Mouse (Mus musculus): Measurements from ENCODE around the gene Kcna1. TPM values are rescaled to one million over a fixed set of nuclear protein-coding genes. Genes with fewer than 3 reads are reported as not detected.

Gene Kcna1
- 1 to 10 TPM; 2.5 to 3.2 TPM for total RNA-seq (2021)

DNA sequence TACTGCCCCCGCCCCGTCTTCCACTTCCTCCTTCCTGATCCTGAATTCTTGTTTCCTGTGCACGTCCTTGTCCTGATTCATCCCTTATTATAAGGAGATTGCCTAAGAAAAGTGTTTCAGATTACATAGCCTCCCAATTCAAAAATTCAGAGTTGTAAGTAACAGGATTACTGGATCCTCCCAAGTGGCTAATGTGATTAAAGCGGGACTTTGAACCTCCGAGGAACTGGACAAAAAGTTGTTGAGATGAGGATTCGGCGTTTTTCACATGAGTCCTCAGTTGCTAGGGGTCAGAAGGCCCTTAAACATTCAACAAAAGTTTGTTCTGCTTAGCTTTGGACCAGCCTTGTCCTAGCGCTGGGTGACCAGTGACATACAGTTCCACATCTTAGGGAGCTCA is at the start of gene Kcna1:
TSS of gene Kcna1 (minus strand) at position 4 of the 400 bp plus-strand sequence.
- no peak for DNase-seq (ENCODE audit: low spot score)
- intact Hi-C loops (cut with DNase I): no loop called here

DNA sequence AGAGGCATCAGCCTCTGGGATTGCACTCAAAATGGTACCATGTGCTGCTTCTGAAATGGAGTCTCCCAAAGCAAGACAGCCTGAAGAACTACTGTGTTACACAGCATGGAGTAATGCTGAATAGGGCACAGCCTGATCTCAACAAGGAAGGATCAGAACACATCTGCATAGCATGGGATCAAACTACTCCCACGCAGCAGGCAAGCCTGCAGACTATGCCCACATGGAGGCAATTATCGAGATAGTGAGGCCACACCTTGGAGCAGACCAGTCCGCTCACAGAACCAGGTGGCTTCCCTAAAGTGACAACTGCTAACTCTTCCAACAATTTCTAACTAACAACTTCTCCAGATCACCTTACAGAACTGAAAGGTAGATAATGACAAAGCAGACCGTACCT is 40.9 kb upstream of the Kcna1 start:
- intact Hi-C loops (cut with DNase I): no loop called here
- no peak for DNase-seq (ENCODE audit: low spot score)

DNA sequence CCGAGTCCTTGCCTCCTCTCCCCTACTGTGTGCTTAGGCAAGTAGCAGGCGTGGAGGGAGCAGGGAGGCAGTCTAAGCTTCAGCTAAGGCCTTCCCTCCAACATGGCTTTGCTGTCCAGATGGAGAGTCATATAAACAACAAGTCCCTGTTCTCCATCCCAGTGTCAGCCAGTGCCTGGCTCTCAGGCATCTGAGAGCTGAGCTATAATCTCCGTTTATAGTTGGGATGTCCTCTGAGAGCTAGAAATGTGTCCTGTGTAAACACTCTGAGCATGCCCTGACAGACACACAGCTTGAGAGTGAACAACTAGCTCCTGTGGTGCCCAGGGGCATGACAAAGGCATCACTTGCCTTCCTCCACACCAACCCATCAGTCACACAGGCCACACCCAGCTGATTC is 39.0 kb upstream of the Kcna1 start:
- no peak for DNase-seq (ENCODE audit: low spot score)
- intact Hi-C loops (cut with DNase I): no loop called here

DNA sequence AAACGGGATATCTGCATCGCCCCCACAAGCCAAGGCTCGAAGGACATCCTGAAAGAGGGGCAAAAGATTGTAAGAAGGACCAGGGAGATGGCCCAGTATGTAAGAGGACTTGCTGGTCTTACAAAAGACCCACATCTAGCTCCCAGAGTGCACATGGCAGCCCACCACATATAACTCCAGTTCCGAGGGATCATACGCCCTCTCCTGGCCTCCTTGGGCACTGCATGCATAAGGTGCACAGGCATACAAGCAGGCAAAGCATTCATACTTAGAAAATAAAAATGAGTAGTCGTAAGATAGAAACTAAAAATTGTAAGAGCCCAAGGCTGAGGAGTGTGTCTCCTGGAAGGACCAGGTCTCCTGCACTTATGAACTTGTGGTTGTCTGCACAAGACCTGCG is 32.8 kb upstream of the Kcna1 start:
- DNase-seq (ENCODE audit: low spot score): no peak
- intact Hi-C loops (cut with DNase I): no loop called here

DNA sequence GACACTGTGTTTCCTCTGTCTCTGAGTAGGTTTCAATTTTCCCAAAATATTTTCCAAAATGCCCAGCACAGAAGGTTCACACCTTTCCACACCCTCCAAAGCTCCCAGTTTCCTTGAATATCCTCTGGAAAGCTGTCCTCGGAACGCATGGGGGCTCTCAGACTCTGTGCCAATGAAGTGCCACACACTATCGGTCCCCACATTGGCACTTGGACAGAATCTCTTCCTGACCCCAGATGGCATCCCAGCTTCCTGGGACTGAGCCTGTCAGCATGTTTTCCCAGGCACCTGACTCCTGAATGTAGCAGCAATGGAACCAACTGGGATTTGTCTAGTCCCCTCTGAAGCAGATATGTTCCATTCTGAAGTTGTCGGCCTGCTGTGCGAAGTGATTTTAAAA is 20.8 kb upstream of the Kcna1 start:
- no peak for DNase-seq (ENCODE audit: low spot score)
- intact Hi-C loops (cut with DNase I): no loop called here

DNA sequence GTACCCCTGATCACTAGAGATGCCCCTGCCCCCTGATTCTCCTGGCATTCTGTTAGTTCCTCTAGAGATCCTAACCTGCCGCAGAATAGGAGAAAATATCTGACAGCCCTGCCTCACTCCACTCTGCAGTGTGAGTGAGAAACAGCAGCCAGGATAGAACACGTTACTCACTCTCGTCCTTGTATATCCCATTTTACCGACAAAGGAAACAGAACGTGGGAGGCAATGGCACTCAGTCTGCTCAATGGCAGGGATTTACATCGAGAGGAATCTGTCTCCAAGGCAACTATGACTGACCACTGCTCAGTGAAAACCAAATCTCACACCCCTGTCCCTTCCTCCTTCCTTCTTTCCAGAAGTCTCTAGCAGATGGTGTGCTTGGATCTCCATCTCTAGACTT is 19.9 kb upstream of the Kcna1 start:
- DNase-seq (ENCODE audit: low spot score): no peak
- intact Hi-C loops (cut with DNase I): no loop called here

DNA sequence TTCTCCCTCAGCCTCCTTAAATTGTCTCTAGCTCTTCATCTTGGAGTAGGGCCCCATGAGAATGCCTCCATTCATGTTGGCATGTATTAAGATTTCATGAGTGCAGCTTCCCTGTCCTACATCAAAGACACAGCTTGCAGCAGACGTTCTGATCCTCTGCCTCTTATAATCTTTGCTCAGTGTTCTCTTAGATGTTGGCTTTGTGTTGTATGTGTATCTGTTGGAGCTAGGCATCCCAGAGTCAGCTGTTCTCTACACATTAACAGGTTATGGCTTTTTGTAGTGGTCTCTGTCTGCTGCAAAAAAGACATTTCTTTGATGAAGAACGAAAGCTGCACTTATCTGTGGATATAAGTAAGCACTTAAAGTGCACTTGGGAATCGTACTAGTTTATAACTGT is 18.4 kb upstream of the Kcna1 start:
- intact Hi-C loops (cut with DNase I): no loop called here
- DNase-seq (ENCODE audit: low spot score): no peak

DNA sequence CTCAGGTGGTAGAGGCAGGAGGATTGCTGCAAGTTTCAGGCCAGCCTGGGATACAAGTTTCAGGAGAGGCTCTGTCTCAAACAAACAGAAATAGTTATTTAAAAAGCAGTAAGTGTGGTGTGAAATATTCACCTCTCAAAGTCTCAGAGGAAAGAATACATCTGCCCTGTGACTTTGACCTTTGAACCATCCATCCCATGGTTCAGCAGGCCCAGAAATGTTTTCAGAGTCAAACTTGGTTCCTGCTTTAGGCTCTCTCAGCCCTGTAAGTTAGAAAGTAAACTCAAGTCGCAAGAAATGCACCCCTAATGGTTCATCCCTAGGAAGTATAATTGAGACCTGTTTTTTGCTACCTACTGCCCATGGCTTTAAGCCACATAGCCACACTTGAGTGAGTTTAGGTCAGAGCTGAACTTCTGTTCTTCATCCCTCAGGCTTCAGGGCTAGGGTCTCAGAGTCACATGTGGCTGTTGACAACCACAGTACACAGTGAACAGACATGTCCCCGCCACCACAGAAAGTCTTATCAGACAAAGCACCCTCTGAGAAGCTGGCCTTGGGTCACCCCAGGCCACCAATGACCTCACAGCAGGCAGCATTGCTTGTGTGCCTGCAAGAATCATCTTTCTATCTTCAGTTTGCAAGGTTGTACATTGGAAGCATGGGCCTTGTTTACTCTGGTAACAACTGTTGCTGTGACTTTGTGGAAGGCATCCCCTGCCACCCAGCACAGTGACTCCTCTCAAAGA is 11.6 kb upstream of the Kcna1 start:
- intact Hi-C loops (cut with DNase I): no loop called here
- no peak for DNase-seq (ENCODE audit: low spot score)

DNA sequence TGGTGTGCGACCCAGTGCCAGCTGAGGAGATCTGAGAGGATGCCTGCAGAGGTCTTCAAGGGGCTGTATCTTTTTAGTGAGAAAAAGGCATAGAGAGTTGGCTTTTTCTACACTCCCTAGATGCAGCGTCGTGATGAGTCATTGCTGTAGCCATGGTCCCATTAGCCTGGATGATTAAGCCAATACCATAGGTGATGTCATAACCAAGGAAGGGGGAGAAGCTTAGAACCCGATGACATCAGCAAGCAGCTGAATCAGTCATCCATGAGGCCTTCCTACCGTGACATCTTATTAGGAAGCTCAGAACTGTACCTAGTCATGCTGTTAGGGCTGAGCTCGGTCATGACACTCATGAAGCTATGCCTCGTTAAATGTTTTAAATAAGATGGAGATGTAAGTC is 7.4 kb upstream of the Kcna1 start:
- no peak for DNase-seq (ENCODE audit: low spot score)
- intact Hi-C loops (cut with DNase I): no loop called here

DNA sequence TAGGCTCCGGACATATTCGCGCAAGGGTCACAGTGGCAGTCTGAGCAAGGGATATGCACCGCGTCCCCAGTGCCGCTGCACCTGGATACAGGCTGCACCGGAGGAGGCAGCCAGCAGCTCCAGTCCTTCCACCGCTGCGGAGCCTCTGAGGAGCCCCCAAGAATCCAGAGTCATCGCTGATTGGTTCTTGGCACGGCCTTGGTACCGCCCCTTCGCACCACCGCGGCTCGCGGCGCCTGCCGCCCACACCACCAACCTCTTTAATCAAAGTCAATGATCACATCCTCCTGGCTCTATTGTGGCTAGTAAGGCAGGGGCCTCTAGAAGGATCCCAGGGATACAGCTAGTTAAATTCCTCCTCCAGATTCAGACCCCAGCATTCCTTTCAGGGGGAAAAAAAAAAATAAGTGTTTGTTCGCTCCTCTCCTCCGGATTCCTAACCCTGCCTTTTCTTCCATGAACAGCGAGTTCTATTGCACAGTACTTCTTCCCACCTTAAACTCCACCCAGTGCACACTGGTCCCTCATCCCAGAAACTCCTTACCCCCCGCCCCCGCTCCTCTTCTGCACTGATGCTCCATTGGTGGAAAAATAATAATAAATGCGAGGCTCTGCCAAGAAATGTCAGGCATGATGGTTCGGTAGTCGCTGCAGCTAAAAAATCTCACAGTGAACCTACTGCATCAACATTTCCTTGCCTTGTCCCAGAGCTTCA is 383 bp downstream of the Kcna1 start:
- no peak for DNase-seq (ENCODE audit: low spot score)
- intact Hi-C loops (cut with DNase I): no loop called here

DNA sequence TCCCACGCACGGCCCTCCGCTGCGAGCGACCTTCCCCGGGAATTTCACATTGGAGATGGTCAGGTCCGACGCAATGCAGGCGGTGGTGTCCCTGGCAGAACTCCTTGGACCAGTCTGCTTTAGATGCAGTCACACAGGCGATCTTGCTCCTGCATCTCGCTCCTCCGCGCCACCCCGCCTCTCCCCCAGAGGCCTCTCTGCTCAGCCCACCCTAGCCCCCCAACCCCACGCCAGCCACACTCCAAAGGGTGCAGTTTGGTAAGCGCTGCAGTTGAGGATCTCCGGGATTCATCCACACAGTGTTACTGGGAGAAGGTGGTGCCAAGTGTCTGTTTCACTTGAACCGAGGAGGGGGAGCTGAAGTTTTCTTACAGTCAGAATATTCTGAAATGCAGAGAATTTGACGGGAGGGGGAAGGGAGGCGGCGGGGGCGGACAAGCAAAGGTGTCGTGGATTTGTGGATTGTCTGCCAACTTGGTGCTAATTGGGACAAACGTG is 1.1 kb downstream of the Kcna1 start:
- intact Hi-C loops (cut with DNase I): no loop called here
- DNase-seq (ENCODE audit: low spot score): no peak

DNA sequence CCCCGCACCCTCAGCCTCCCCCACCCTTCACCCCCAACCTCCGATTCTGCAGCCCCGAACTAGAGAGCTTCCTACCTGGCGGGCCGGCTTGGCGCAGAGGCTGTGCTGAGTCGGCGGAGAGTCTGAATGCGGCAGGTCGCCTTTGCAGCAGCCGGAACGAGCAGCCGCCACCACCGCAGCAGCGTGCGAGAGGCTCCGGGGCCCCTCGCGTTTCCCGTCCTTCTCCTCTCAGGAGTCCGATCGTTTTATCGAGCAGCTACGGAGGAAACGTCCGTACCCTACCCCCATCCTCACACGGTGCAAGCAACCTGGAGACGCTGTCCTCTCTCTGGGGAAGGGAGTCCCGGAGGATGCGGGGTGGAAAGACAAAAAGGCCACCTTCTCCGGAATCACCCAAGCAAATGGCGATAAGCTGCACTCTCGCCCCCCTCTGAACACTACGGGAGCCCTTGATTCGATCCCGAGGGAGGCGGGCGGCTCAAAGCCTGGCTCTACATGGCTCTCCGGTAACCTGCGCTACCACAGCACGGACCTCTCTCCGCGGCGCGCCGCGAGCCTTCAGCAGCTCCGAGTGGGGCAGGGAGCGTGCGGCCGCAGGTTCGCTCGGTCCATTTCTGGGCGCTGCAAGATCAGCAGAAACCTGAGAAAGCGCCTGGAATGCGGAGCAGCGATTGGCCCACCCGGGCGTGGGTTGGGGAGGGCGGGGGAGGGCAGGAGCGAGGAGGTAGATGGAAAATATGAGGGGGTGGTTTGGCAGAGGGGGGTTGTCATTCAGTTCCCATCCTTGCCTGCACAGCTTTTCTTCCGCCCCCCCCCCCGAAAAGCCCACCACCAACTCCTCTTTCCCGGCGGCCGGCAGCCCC is 1.8 kb downstream of the Kcna1 start:
- intact Hi-C loops (cut with DNase I): loop anchor here (5.0 kb wide), 1 partner anchor 58 kb away; no protein-coding TSS in a partner anchor
- no peak for DNase-seq (ENCODE audit: low spot score)

DNA sequence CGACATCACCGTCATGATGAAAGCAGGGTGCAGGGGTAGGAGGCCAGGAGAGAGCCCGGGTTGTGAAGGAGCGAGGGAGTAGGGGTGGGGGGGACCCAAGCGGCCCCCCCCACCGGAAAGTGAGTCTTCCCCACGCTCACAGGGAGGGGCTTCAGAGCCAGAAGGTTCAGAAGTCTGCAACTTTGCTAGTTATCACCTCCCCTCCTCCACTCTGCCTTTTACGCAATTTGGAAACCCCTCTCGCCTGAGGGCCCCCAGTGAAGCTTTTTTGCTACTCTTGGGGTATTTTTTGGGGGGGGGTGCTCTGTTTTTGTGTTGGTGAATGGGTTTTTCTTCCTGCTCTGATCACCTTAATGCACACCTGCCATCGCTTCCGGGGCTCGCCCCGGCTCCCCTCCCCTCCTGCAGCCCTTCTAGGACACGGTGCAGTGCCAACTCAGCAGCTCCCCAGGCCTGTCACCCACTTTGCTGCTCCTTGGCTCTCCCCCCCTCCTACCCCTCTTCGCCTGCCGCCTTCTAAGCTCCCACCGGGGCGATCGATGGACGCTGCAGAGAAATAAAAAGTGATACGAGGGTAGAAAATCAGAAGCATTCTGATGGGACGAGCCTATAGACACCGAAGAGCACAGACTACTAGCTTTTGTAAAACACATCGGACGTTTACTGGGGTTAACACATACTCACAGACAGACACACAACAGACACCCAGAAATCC is 2.7 kb downstream of the Kcna1 start:
- no peak for DNase-seq (ENCODE audit: low spot score)
- intact Hi-C loops (cut with DNase I): loop anchor here (5.0 kb wide), 1 partner anchor 59 kb away; no protein-coding TSS in a partner anchor

DNA sequence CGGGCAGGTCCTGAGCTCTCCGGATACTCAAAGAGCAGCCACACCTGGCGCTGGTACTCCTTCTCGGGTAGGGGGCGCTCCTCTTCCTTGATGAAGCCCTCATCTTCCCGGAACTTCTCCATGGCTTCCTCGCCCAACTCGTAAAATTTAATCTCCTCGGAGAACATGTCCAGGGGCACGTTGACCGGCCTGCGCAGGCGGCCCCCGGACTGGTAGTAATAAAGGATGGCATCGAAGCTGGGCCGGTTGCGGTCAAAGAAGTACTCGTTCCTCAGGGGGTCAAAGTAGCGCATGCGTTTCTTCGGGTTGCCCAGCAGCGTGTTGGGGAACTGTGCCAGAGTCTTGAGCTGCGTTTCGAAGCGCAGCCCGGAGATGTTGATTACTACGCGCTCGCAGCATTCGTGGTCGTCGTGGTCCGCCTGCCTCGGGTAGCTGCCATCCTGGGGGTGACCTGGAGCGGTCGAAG is 3.3 kb downstream of the Kcna1 start:
- intact Hi-C loops (cut with DNase I): loop anchor here (5.0 kb wide), 1 partner anchor 59 kb away; no protein-coding TSS in a partner anchor
- DNase-seq (ENCODE audit: low spot score): no peak

DNA sequence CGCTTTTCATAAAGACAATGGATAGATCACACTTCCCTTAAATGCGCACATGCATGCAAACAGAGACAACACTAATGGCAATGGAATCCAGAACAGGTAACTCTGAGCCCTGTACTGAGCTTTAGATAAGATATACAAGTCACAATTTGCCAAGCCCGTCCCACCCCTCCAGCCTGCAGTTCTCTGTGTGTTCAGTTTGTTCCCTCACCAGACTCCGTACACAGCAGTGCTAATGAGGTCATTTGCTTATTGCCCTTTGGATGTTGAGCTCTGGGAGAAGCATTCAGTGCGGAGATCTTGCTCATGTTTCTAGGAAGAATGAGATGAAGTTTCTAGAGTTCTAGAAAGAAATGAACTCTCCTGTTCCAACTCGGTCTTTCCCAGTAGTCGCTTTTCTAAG is 17.7 kb downstream of the Kcna1 start:
- no peak for DNase-seq (ENCODE audit: low spot score)
- intact Hi-C loops (cut with DNase I): no loop called here

DNA sequence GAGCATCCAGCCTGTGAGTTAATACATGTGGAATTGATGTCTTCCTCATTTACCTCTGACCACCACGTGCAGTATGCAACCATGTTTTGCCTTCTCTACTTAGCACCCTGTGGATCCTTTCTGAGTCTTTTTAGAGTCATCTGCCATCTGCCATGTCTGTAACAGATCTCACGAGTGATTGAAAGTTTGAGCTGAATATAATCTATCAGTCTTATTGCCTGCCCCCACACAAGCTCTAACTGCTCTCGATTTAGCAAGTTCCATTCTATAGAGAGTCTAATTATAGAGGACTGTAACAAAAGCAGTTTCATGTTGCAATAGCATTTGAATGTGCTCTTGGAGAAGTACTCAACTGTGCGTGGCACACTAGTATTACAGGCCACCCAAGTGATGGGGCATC is 27.7 kb downstream of the Kcna1 start:
- no peak for DNase-seq (ENCODE audit: low spot score)
- intact Hi-C loops (cut with DNase I): no loop called here

DNA sequence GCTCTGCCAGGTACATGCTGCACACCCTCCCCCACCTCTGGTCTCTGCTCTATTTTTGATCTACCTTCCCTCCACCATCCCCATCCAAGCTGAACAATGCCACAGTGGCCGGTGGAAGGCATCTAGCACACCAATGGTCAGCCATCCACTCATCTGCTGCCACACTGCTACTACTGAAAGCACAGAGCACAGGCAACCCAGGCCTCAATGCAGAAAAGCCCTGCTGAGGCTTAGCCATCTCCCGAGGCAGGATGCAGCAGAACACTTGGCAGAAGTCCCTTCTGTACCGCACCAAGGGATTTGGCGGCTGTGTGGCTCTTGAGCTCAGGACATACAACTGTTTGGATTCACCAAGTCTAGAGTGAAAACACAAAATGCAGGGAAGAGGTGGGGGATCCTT is 35.4 kb downstream of the Kcna1 start:
- no peak for DNase-seq (ENCODE audit: low spot score)
- intact Hi-C loops (cut with DNase I): no loop called here

DNA sequence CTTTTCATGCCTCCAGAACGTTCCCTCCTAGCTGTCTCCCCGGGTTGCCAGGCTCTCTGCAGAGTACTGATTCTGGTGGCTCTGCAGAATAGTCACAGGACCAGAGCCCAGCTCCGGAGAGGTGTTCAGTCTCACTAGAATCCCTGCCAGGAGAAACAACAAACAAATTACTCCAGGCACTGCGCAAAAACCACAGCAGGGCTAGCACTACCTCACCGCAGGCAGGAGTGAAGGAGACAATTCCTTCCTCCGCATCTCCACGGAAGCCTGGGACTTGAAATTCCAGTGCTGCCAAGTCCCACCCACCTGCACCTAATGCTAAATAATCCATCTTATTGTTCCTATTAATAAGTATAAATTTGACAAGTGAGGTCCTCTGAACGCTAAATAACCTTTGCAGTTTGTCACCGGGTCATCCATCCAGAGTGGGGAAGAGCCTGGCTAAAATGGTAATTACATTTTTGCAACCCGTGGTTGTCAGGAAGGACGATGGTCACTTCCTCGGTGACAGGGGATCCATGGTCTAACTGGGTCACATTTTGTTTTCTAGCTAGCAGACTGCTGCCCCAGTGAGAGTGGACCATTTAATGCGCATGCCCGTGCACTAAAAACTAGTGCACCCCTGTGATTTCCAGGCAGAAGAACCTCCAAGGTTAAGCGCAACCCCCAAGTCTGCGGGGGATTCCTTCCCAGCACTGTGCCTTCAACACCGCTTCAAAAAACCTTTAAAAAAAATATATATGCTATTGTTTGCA is 36.8 kb downstream of the Kcna1 start:
- intact Hi-C loops (cut with DNase I): no loop called here
- DNase-seq (ENCODE audit: low spot score): no peak

DNA sequence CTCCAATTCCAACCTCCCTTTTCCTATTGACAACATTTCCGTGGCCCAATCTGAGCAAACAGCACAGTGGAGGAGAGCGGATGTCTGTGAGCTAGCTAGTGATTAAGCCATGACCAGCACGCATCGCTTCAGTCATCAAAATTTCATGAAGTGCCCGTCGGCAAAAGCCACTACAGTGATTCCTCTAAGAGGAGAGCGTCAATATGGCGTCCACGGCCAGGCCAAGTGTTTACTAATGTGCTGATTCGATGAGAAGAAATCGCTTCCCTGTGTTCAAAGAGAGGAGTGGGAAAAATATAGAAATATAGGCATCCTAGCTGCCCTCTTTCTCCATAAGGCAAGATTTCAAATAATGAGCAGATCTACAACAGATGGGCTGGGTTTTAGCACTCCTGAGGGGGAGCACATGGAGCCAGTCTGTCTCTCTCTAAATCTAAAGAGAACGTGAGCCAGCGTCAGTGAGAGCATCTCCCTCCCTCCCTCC is 44.3 kb downstream of the Kcna1 start:
- DNase-seq (ENCODE audit: low spot score): no peak
- intact Hi-C loops (cut with DNase I): no loop called here
